Mouse (Mus musculus): ENCODE measurements around the gene Rara. TPM values are rescaled to one million over a fixed set of nuclear protein-coding genes. Genes with fewer than 3 reads are reported as not detected.
"Not testable (repeated sequence)": the region's sequence is repeated elsewhere in the genome, so short reads cannot be mapped to it uniquely, and the experiment has no call there.

The Rara gene
- polyA plus RNA-seq, 1 experiment from 2014 or later = 30.1 TPM

DNA sequence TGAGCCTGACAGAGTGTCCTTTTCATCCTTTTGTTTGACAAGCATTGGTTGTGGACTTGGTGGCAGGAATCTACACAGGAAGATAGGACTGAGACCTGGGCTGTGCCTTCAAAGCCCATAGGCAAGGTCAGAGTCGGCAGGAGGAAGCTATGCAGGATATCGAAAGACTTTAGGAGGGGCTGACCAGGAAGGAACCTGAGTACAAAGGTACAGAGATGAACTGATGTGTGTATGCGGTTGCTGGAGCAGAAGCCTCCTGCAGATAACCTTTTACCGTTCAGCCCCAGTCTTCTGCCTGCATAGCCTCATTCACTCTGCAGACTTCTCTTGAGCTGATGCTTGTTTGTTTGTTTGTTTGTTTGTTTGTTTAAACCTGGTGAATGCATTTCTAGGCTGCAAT is 22.0 kb upstream of the Rara start:
- H3K27me3 ChIP-seq (ENCODE audit: control insufficient read depth, insufficient read depth, low read length) = no peaks in the 10 kb centered on the region
- no peaks in the 10 kb centered on the region for H3K9me3 ChIP-seq (replicated peaks; ENCODE audit: control insufficient read depth, low read length)
- H3K4me1 ChIP-seq (ENCODE audit: control insufficient read depth, insufficient read depth, low read length) = peaks cover 39% of the 10 kb centered on the region
- H3K9ac ChIP-seq (ENCODE audit: low read length) = no peak overlapping the region
- peak overlapping the region; percentile 92 for H3K27ac ChIP-seq (ENCODE audit: low read length)
- H3K36me3 ChIP-seq (ENCODE audit: control insufficient read depth, insufficient read depth, low read length) = peaks cover 5% of the 10 kb centered on the region; the same call in 1 of the 2 replicates
- H3K4me2 ChIP-seq (ENCODE audit: low read depth, low read length) = peak overlapping the region; percentile 18; the same call in 1 of the 2 replicates
- no peak overlapping the region for H3K4me3 ChIP-seq (replicated peaks; ENCODE audit: low read length)
- 51% methylated on average over 4 of the region's 4 CpGs for WGBS
- no peak for ATAC-seq (ENCODE audit: insufficient read depth, low FRiP score)

DNA sequence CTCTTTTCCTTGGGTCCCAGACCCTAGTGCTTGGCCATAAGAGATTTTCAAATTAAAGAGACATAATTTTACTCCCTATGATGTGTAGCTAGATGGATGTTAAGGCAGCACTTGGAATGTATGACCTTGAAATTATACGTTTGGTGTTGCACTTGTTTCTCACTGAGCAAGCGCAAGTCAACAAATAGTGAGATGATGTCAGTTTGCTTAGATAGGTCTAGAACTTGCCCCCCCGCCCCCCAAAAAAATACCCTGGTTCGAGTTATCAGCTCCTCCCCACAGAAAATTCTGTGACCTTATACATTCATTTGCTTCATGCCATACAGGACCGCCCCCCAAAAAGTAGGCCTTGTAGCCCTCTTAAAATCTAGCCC is 20.6 kb upstream of the Rara start:
- 49% methylated on average over 5 of the region's 5 CpGs for WGBS

DNA sequence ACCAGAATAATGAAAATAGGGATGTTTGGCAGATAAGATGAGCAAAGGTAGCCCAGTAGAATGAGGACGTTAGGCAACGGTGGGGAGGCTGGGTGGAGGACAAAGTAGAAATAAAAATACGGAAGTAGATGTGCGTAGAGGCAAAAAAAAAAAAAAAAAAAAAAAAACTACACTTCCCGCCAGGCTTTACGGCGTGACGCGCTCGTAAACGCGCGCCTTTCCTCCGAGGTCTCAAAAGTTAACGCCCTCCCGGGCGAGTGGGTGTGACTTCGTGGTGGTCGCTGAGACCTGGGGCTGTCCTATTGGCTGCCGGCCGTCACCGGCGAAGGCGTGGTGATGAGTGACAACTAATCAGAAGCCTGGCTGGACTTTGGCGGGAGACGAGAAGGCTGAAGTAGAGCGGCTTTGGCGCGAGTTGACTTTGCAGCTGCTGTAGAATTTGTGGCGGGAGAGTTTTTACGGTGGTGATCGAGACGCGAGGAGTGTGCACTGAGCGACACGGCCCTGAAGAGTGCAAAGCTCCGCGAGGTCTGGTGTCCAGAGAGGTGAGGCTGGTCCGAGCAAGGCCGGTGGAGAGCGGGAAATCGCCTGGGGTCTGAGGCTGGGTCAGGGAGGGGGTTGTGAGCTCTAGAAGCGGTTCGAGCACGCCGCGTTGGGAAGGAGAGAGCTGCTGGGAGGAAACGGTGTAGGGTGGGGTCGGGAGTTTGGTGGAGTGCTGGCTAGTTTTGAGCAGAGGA is 20.0 kb upstream of the Rara start, which contains the start of gene Cdc6:
Cdc6 (plus strand) TSS at position 365 of the 737 bp plus-strand sequence.
- H3K27ac ChIP-seq (ENCODE audit: low read length) = peak within 1 kb of the TSS; percentile 60
- H3K4me1 ChIP-seq (ENCODE audit: control insufficient read depth, insufficient read depth, low read length) = peaks cover 35% of the 10 kb centered on the region
- ATAC-seq (ENCODE audit: insufficient read depth, low FRiP score) = peak; percentile 94
- WGBS = under 1% methylated on average over 49 of the region's 49 CpGs
- no peaks in the 10 kb centered on the region; the same call in 1 of the 2 replicates for H3K36me3 ChIP-seq (ENCODE audit: control insufficient read depth, insufficient read depth, low read length)
- H3K27me3 ChIP-seq (ENCODE audit: control insufficient read depth, insufficient read depth, low read length) = no peaks in the 10 kb centered on the region
- H3K9ac ChIP-seq (ENCODE audit: low read length) = peak within 1 kb of the TSS; percentile 75
- H3K4me3 ChIP-seq (replicated peaks; ENCODE audit: low read length) = peak within 1 kb of the TSS; percentile 66
- H3K9me3 ChIP-seq (replicated peaks; ENCODE audit: control insufficient read depth, low read length) = no peaks in the 10 kb centered on the region
- peak within 1 kb of the TSS; percentile 94 for H3K4me2 ChIP-seq (ENCODE audit: low read depth, low read length)

More for the DNA sequence above, 20.6 kb upstream of the Rara start:
- peak overlapping the region; percentile 66 for H3K4me3 ChIP-seq (replicated peaks; ENCODE audit: low read length)
- peak overlapping the region; percentile 51 for H3K9ac ChIP-seq (ENCODE audit: low read length)
- H3K27me3 ChIP-seq (ENCODE audit: control insufficient read depth, insufficient read depth, low read length) = no peaks in the 10 kb centered on the region
- H3K27ac ChIP-seq (ENCODE audit: low read length) = peak overlapping the region; percentile 6; the same call in 1 of the 2 replicates
- H3K9me3 ChIP-seq (replicated peaks; ENCODE audit: control insufficient read depth, low read length) = no peaks in the 10 kb centered on the region
- no peaks in the 10 kb centered on the region; the same call in 1 of the 2 replicates for H3K36me3 ChIP-seq (ENCODE audit: control insufficient read depth, insufficient read depth, low read length)
- H3K4me2 ChIP-seq (ENCODE audit: low read depth, low read length) = peak overlapping the region; percentile 94
- H3K4me1 ChIP-seq (ENCODE audit: control insufficient read depth, insufficient read depth, low read length) = peaks cover 39% of the 10 kb centered on the region
- ATAC-seq (ENCODE audit: insufficient read depth, low FRiP score) = no peak

DNA sequence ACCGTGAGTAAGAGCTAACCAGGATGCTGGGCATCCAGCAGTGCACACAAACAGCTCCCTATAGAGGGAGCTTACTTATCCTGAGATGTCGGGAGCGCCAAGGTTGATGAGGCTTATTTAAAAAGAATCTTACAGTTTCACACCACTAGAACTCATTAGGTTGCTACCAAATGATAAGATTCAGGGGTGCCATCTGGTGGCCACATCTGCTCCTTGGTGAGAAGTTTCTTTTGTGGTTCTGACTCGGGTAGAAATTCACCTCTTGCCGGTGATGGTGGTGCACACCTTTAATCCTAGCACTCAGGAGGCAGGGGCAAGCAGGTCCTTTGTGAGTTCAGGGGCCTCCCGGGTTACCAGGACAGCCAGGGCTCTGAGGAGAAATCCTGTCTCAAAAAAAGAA is 18.0 kb upstream of the Rara start:
- H3K4me3 ChIP-seq (replicated peaks; ENCODE audit: low read length) = peak overlapping the region; percentile 66; the same call in 1 of the 2 replicates
- H3K9ac ChIP-seq (ENCODE audit: low read length) = peak overlapping the region; percentile 31; the same call in 1 of the 2 replicates
- no peaks in the 10 kb centered on the region; the same call in 1 of the 2 replicates for H3K36me3 ChIP-seq (ENCODE audit: control insufficient read depth, insufficient read depth, low read length)
- H3K27me3 ChIP-seq (ENCODE audit: control insufficient read depth, insufficient read depth, low read length) = no peaks in the 10 kb centered on the region
- H3K27ac ChIP-seq (ENCODE audit: low read length) = no peak overlapping the region
- WGBS = 27% methylated on average over 6 of the region's 6 CpGs
- ATAC-seq (ENCODE audit: insufficient read depth, low FRiP score) = no peak
- no peaks in the 10 kb centered on the region for H3K9me3 ChIP-seq (replicated peaks; ENCODE audit: control insufficient read depth, low read length)
- H3K4me2 ChIP-seq (ENCODE audit: low read depth, low read length) = peak overlapping the region; percentile 94
- peaks cover 20% of the 10 kb centered on the region for H3K4me1 ChIP-seq (ENCODE audit: control insufficient read depth, insufficient read depth, low read length)

DNA sequence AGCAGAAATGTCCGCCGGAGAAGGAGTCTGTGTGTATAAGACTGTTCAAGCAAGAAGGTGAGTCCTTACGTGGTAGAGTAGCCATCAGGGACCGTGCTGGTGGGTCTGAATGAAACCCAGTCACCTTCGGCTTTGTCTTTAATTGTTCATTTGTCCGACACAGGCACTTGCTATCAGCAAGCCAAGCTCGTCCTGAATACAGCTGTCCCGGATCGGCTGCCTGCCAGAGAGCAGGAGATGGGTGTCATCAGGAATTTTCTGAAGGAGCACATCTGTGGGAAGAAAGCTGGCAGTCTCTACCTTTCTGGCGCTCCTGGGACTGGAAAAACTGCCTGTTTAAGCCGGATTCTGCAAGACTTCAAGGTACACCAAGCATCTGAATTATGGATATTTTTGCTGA is 17.2 kb upstream of the Rara start:
- Histone ChIP-seq H3K4me1 (ENCODE audit: control insufficient read depth, insufficient read depth, low read length) (peaks cover 20% of the 10 kb centered on the region), H3K36me3 (ENCODE audit: control insufficient read depth, insufficient read depth, low read length) (no peaks in the 10 kb centered on the region; the same call in 1 of the 2 replicates), H3K27me3 (ENCODE audit: control insufficient read depth, insufficient read depth, low read length) (no peaks in the 10 kb centered on the region), H3K27ac (ENCODE audit: low read length) (no peak overlapping the region), H3K4me3 (replicated peaks; ENCODE audit: low read length) (no peak overlapping the region), H3K9ac (ENCODE audit: low read length) (no peak overlapping the region), H3K4me2 (ENCODE audit: low read depth, low read length) (no peak overlapping the region), H3K9me3 (replicated peaks; ENCODE audit: control insufficient read depth, low read length) (no peaks in the 10 kb centered on the region)
- ATAC-seq (ENCODE audit: insufficient read depth, low FRiP score) = no peak
- 87% methylated on average over 11 of the region's 11 CpGs for WGBS

DNA sequence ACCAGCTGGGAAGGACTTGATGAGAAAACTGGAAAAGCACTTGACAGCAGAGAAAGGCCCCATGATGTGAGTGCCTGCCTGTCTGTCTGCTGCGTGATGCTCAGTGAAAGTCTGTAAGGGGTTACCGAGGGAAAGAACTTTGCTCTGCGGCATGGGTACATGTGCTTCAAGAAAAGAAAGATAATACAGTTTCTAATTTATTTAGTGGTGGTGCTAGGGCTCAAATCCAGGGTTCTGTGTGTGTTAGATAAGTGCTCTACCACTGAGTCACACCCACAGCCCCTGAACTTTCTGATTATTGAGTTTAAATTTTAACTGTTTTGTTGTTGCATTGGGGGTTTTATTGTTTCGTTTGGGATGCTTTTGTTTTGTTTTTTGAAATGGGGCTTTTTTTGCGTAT is 16.1 kb upstream of the Rara start:
- Histone ChIP-seq H3K36me3 (ENCODE audit: control insufficient read depth, insufficient read depth, low read length) (peaks cover under 1% of the 10 kb centered on the region; the same call in 1 of the 2 replicates), H3K4me2 (ENCODE audit: low read depth, low read length) (no peak overlapping the region), H3K9ac (ENCODE audit: low read length) (no peak overlapping the region), H3K27ac (ENCODE audit: low read length) (no peak overlapping the region; the same call in 1 of the 2 replicates), H3K4me3 (replicated peaks; ENCODE audit: low read length) (no peak overlapping the region), H3K27me3 (ENCODE audit: control insufficient read depth, insufficient read depth, low read length) (no peaks in the 10 kb centered on the region), H3K9me3 (replicated peaks; ENCODE audit: control insufficient read depth, low read length) (no peaks in the 10 kb centered on the region), H3K4me1 (ENCODE audit: control insufficient read depth, insufficient read depth, low read length) (peaks cover 16% of the 10 kb centered on the region)
- ATAC-seq (ENCODE audit: insufficient read depth, low FRiP score) = no peak
- WGBS = 72% methylated on average over 5 of the region's 5 CpGs

DNA sequence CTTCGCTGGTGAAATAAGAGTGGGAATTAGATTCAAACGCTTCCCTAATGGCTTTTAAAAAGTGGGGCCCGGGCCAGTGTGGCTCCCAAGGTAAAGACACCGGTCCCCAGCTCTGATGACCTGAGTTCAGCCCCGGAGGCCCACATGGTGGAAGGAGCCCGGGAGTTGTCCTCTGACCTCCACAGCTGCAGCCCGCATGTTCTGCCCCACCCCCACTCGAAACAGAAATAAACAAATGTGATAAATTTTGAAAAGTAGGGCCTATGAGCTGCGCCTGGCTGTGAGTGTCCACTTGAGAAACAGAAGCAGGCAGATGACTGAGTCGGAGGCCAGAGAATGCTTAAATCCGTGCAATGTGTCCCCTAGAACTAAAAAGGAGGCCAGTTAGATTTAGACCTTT is 13.4 kb upstream of the Rara start:
- H3K36me3 ChIP-seq (ENCODE audit: control insufficient read depth, insufficient read depth, low read length) = peaks cover 11% of the 10 kb centered on the region
- no peak overlapping the region for H3K4me3 ChIP-seq (replicated peaks; ENCODE audit: low read length)
- H3K9ac ChIP-seq (ENCODE audit: low read length) = no peak overlapping the region
- peaks cover 11% of the 10 kb centered on the region for H3K4me1 ChIP-seq (ENCODE audit: control insufficient read depth, insufficient read depth, low read length)
- WGBS = 50% methylated on average over 11 of the region's 11 CpGs
- ATAC-seq (ENCODE audit: insufficient read depth, low FRiP score) = no peak
- H3K9me3 ChIP-seq (replicated peaks; ENCODE audit: control insufficient read depth, low read length) = no peaks in the 10 kb centered on the region
- no peak overlapping the region for H3K27ac ChIP-seq (ENCODE audit: low read length)
- no peak overlapping the region for H3K4me2 ChIP-seq (ENCODE audit: low read depth, low read length)
- no peaks in the 10 kb centered on the region for H3K27me3 ChIP-seq (ENCODE audit: control insufficient read depth, insufficient read depth, low read length)

DNA sequence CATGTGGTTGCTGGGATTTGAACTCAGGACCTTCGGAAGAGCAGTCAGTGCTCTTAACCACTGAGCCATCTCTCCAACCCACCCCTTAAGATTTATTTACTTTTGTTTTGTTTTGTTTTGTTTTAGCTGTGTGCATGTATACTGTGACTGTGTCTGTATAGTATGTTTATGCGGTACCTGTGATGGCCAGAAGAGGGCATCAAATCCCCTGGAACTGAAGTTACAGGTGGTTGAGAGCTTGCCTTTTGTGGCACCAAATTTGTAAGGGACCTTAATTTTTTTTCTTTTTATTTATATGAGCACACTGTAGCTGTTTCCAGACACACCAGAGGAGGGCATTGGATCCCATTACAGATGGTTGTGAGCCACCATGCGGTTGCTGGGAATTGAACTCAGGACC is 11.2 kb upstream of the Rara start:
- peaks cover 13% of the 10 kb centered on the region for H3K36me3 ChIP-seq (ENCODE audit: control insufficient read depth, insufficient read depth, low read length)
- not testable (repeated sequence) for H3K9me3 ChIP-seq (replicated peaks; ENCODE audit: control insufficient read depth, low read length); H3K4me1 ChIP-seq (ENCODE audit: control insufficient read depth, insufficient read depth, low read length); ATAC-seq (ENCODE audit: insufficient read depth, low FRiP score); H3K9ac ChIP-seq (ENCODE audit: low read length); H3K4me2 ChIP-seq (ENCODE audit: low read depth, low read length); H3K27me3 ChIP-seq (ENCODE audit: control insufficient read depth, insufficient read depth, low read length); H3K27ac ChIP-seq (ENCODE audit: low read length); H3K4me3 ChIP-seq (replicated peaks; ENCODE audit: low read length)
- 91% methylated on average over 3 of the region's 3 CpGs for WGBS

DNA sequence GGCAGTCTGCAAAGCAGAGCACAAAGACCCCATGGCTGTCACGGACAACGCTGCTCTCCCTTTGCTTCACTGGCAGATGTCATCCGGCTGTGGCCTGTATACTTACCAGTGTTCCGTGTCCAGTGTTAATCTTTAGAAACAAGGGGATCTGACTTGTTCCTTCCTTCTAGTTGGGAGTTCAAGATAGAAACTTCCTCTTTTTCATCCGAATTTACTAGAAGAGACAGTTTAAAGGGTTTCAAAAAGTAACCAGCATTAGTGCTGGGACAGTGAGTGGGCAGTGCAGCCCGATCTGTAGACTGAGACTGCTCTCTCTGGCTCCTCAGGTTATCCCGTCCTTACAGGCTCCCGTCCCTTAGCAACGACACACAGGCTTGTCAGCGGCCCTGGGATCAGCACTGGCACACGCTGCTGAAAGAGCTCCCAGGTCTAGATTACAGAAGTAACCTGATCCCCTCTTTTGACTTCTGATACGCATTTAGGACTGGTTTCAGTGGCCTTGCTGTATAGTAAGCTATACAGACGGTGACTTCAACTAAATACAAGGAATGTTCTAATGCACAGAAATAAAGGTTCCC is 10.1 kb upstream of the Rara start:
- no peak overlapping the region for H3K4me2 ChIP-seq (ENCODE audit: low read depth, low read length)
- H3K36me3 ChIP-seq (ENCODE audit: control insufficient read depth, insufficient read depth, low read length) = peaks cover 13% of the 10 kb centered on the region
- peaks cover 9% of the 10 kb centered on the region for H3K4me1 ChIP-seq (ENCODE audit: control insufficient read depth, insufficient read depth, low read length)
- WGBS = 63% methylated on average over 13 of the region's 13 CpGs
- peak overlapping the region; percentile 54 for H3K27ac ChIP-seq (ENCODE audit: low read length)
- no peak overlapping the region for H3K4me3 ChIP-seq (replicated peaks; ENCODE audit: low read length)
- no peak for ATAC-seq (ENCODE audit: insufficient read depth, low FRiP score)
- no peaks in the 10 kb centered on the region for H3K27me3 ChIP-seq (ENCODE audit: control insufficient read depth, insufficient read depth, low read length)
- H3K9ac ChIP-seq (ENCODE audit: low read length) = no peak overlapping the region
- H3K9me3 ChIP-seq (replicated peaks; ENCODE audit: control insufficient read depth, low read length) = no peaks in the 10 kb centered on the region

Data from stomach, embryonic 16.5 days (tissue).